Mouse (Mus musculus) forebrain, embryonic 10.5 days (tissue): ENCODE measurements at regions not wholly inside any gene's neighbourhood (a gene's known extent, or its start where the extent isn't known, plus 50 kb on each side); places are given as distances from the start of the nearest gene placed in this dataset.

Experiments
- DNase-seq: peaks from one replicate; pipeline ENCODE4 v3.0.0-alpha.2; 2017; ENCODE audit warnings: low spot score; ENCODE audit errors: extremely low spot score
- H3K27ac ChIP-seq: fragments of 300-500 bp; sonication (generic); 2 replicates; pipeline ENCODE4 v1.5.1; 2016; ENCODE audit warnings: mild to moderate bottlenecking
- H3K27me3 ChIP-seq: fragments of 300-500 bp; sonication (generic); 2 replicates; pipeline ENCODE4 v1.6.1; 2016; ENCODE audit warnings: mild to moderate bottlenecking; ENCODE audit not compliant: poor library complexity, severe bottlenecking
- H3K36me3 ChIP-seq: fragments of 300-500 bp; sonication (generic); replicated peaks from 2 replicates; pipeline ENCODE4 v1.6.1; 2016; ENCODE audit warnings: mild to moderate bottlenecking, moderate library complexity
- H3K4me1 ChIP-seq: fragments of 300-500 bp; sonication (generic); 2 replicates; pipeline ENCODE4 v1.6.1; 2016
- H3K4me3 ChIP-seq: fragments of 300-500 bp; sonication (generic); 2 replicates; pipeline ENCODE4 v1.5.1; 2016; ENCODE audit warnings: mild to moderate bottlenecking, moderate library complexity
- H3K9me3 ChIP-seq: fragments of 300-500 bp; sonication (generic); 2 replicates; pipeline ENCODE4 v1.6.1; 2016; ENCODE audit warnings: mild to moderate bottlenecking, moderate library complexity
- WGBS: fragments of 180-500 bp; shearing (Covaris S2); methylation state at CpG from one replicate; pipeline ENCODE4 v1.1.7; 2016; 5-methylcytosine and 5-hydroxymethylcytosine counted together

DNA sequence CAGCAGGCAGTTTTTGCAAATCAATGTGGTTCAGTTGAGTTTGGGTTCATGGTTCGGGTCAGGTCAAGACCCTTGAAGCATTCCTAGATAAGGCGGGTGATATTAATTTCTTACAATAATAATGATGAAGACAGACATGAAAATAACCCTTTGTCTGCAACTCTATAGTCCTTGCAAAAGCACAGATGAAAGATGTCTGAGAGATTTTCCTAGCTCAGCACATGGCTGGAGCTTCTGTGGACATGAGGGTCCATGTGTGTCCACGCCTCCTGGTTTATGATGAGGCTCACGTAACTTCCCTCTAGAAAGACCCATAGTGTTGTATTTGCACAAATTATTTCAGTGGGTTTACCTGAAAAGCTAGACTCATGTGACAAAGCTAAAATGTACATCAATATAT is 168.8 kb downstream of the Sox11 start:
- H3K4me3 ChIP-seq, result no peak overlapping the region
- WGBS, result 77% methylated on average over 4 of the region's 4 CpGs
- DNase-seq, result no peak

DNA sequence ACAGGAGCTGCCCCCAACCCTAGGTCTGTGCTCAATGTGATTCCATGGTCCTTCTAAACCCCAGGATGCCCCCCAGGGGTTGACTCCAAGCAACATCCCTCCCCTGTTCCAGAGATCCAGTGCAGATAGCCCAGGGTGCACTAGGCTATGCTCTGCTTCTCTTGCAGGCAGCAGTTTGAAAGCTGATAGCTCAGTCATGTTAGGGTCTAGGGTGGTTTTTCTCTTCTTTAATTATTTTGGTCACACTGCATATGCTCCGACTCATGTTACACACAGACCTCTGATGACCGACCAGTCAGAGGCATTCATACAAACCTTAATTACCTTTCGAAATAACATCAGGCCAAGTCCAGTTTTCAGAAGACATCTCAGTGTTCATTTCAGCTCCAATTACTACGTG is 169.2 kb downstream of the Sox11 start:
- Histone ChIP-seq H3K4me1 (0 out of 2 replicates have a peak, but pooled peaks cover 10% of the 10 kb centered on the region), H3K4me3 (no peak overlapping the region), H3K27me3 (no peaks in the 10 kb centered on the region), H3K27ac (peak overlapping the region; percentile 59; the same call in 1 of the 2 replicates), H3K36me3 (no peaks in the 10 kb centered on the region), H3K9me3 (peaks cover 4% of the 10 kb centered on the region; the same call in 1 of the 2 replicates)
- DNase-seq, result no peak
- WGBS, result 66% methylated on average over 4 of the region's 4 CpGs

More for the DNA sequence above, 168.8 kb downstream of the Sox11 start:
- no peaks in the 10 kb centered on the region for H3K36me3 ChIP-seq
- H3K9me3 ChIP-seq, result peaks cover 4% of the 10 kb centered on the region; the same call in 1 of the 2 replicates
- H3K4me1 ChIP-seq, result 0 out of 2 replicates have a peak, but pooled peaks cover 10% of the 10 kb centered on the region
- no peak overlapping the region for H3K27ac ChIP-seq
- H3K27me3 ChIP-seq, result no peaks in the 10 kb centered on the region

DNA sequence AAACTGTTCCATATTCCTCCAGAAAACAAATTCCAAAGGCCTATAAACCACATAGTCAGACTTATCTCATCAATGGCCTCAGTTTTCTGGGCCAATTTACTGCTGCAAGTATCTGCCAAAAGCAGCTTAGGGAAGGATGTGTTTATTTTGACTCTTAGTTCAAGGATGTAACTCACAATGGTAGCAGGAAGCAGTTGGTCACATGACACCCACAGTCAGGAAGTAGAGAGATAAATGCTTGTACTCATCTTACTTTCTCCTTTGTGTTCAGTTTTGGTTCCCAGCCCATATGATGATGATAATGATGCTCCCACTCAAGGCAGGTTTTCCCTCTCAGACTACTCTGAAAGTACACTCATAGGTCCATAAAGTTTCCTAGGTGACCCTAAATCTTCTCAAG is 170.8 kb downstream of the Sox11 start:
- no peaks in the 10 kb centered on the region for H3K9me3 ChIP-seq
- no peak overlapping the region for H3K4me3 ChIP-seq
- H3K36me3 ChIP-seq, result no peaks in the 10 kb centered on the region
- 0 out of 2 replicates have a peak, but pooled peaks cover 10% of the 10 kb centered on the region for H3K4me1 ChIP-seq
- no peak overlapping the region for H3K27ac ChIP-seq
- DNase-seq, result no peak
- H3K27me3 ChIP-seq, result no peaks in the 10 kb centered on the region

DNA sequence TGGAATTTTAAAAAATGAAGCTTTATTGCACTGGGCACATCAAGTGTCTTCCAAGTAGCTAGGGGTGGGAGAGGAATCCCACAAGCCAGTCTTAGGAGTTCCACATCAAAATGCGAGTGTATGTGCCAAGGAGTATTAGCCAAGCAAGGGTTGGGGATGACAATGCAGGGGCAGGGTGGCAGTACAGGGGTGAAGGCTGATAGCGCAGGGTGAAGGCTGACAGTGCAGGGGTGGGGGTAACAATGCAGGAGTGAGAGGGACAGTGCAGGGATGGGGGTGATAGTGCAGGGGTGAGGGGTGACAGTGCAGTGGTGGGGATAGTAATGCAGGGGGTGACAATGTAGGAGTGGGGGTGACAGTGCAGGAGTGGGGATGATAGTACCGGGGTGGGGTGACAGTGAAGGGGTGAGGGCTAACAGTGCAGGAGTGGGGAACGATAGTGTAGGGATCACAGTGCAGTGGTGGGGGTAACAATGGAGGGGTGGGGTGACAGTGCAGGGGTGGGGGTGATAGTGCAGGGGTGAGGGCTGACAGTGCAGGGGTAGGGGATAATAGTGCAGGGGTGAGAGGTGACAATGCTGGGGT is 177.4 kb downstream of the Sox11 start:
- Histone ChIP-seq H3K4me3 (no peak overlapping the region), H3K9me3 (no peaks in the 10 kb centered on the region), H3K27ac (0 out of 2 replicates have a peak overlapping the region, but pooled peaks have one; percentile 4), H3K4me1 (peaks cover 7% of the 10 kb centered on the region), H3K36me3 (no peaks in the 10 kb centered on the region), H3K27me3 (no peaks in the 10 kb centered on the region)
- WGBS, result 91% methylated on average over 4 of the region's 4 CpGs
- DNase-seq, result no peak

DNA sequence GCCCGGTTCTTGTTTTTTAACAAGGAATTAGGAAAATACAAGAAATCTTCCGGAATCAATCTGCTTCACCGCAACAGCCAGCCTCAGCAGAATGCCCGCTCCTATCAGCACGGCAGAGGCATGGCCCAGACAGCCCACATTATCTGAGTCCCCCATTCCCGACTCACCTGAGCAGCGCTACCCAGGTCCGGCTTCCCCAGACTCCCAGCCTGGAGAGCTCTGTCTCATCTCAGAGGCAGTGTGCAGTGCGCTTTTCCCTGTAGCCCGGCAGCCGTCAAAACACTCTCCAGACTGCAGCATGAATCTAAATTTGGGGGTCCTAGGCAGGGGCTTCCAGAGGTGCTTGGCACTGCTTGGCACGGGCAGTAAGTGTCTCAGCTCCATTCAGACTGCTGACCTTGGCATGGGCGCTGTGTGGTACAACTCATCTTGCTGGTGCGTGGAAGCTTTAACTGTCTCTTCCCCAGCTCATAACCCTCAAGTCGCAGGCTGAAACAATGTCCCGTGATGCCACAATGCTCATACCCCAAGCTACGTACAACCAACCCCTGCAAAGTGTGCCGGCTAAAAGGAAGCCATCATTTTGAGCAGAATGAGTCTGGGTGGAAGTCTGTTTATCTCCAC is 182.2 kb downstream of the Sox11 start:
- no peak overlapping the region for H3K4me3 ChIP-seq
- 84% methylated on average over 18 of the region's 18 CpGs for WGBS
- DNase-seq, result no peak

DNA sequence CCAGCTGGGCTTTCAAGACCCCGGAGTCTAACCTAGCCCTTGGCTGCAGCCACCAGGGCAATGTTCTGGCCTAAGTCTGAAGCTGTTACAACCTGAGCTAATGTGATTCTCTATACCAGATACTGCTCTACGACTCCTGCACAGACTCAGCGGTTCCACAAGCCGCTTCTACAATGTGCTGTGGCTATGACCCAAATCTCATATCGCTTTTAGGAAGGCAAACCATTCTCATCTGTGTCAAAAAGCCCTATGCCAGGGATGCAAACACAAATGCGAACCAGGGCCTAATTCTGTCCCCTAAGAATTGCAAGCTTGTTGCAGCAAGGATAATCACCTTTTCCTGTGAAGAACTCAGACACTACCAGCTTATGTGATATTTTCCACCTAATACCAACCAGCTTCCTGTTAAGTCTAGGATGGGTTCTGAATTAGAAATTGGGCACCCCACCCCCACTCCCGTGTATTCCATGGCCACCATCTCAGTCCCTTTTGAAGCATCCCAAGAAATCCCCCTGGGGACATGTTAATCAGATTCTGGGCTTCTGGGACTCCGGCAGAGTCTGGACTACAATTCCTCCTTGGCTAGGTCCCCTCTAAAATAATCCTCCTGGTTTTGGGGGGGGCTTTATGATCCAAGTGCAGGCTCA is 182.8 kb downstream of the Sox11 start:
- no peak for DNase-seq
- H3K4me3 ChIP-seq, result no peak overlapping the region
- no peaks in the 10 kb centered on the region for H3K27me3 ChIP-seq
- no peaks in the 10 kb centered on the region; the same call in 1 of the 2 replicates for H3K9me3 ChIP-seq
- no peaks in the 10 kb centered on the region for H3K36me3 ChIP-seq
- WGBS, result 75% methylated on average over 8 of the region's 8 CpGs
- H3K27ac ChIP-seq, result peak overlapping the region; percentile 66
- H3K4me1 ChIP-seq, result peaks cover 43% of the 10 kb centered on the region

More for the DNA sequence above, 182.2 kb downstream of the Sox11 start:
- H3K27ac ChIP-seq, result peak overlapping the region; percentile 66
- no peaks in the 10 kb centered on the region; the same call in 1 of the 2 replicates for H3K9me3 ChIP-seq
- H3K27me3 ChIP-seq, result no peaks in the 10 kb centered on the region
- H3K36me3 ChIP-seq, result no peaks in the 10 kb centered on the region
- H3K4me1 ChIP-seq, result peaks cover 37% of the 10 kb centered on the region

DNA sequence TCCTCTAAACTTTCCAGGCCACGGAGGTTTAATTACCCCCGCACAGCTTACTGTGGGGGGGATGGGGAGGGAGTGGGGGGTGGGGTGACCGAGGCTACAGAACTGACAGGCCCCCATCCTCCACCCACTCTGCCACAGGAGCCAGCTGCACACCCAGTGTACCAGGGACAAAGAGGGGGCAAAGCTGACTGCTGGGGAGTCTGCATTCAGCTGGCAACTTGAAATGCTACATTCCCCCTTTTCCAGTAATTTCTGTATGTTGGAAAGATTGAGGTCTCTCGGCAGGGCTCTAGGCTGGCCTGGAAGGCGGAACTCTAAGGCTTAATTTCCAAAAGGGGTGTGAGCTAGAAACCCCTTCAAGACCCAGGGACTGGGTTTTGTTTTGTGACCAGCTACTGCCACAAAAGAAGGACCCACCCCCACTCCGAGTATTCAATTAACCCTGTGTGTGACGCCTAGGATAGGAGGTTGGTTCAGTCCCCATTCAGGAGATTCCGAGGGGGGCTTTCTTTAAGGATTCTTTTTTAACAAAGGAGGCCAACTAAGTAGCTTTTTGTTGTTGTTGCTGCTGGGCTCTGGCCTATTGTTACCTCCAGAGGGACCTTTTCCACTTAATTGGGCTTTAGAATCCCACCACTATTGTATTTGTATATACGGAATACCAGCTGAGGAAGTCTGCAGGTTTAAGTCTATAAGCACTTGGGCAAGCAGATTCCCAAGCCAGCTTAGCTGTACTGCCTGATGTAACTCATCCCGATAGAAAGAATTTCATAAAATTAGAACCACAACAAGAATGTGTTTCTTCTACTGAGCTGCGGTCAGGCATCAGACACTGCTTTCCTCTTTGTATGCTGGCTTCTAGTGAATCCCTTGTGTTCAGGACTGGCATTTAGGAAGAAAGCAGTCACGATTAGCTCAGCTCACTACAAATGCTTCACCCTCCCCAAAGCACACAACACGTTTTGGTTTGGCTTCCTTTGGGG is 191.2 kb downstream of the Sox11 start:
- peaks cover 70% of the 10 kb centered on the region for H3K4me1 ChIP-seq
- H3K9me3 ChIP-seq, result no peaks in the 10 kb centered on the region
- H3K27me3 ChIP-seq, result peaks cover 24% of the 10 kb centered on the region
- no peaks in the 10 kb centered on the region for H3K36me3 ChIP-seq
- peak; percentile 81 for DNase-seq
- H3K27ac ChIP-seq, result peak overlapping the region; percentile 89
- peak overlapping the region; percentile 33 for H3K4me3 ChIP-seq
- WGBS, result 5% methylated on average over 13 of the region's 13 CpGs

DNA sequence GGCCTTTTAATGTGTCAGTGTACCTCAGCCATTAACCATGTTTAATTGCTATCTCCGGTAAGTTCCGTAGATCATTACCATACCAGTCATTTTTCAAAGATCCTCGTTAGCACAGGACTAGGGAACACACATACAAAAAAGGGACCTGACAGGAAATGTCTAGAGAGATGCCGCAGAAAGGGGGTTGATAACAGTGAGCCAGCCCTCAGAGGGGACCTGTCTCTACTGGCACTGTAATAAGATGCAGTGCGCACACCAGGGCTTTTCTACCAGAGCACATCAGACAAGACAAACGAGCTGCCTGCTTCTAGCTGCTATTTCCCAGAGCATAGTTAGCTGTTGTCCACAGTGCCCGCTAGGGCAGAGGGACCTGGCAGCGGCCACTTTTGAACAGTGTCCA is 199.1 kb downstream of the Sox11 start:
- WGBS, result 83% methylated on average over 8 of the region's 8 CpGs
- H3K4me3 ChIP-seq, result no peak overlapping the region
- H3K27ac ChIP-seq, result 0 out of 2 replicates have a peak overlapping the region, but pooled peaks have one; percentile 0
- no peaks in the 10 kb centered on the region for H3K9me3 ChIP-seq
- peaks cover 48% of the 10 kb centered on the region for H3K4me1 ChIP-seq
- DNase-seq, result no peak
- H3K36me3 ChIP-seq, result no peaks in the 10 kb centered on the region
- H3K27me3 ChIP-seq, result peaks cover 14% of the 10 kb centered on the region

DNA sequence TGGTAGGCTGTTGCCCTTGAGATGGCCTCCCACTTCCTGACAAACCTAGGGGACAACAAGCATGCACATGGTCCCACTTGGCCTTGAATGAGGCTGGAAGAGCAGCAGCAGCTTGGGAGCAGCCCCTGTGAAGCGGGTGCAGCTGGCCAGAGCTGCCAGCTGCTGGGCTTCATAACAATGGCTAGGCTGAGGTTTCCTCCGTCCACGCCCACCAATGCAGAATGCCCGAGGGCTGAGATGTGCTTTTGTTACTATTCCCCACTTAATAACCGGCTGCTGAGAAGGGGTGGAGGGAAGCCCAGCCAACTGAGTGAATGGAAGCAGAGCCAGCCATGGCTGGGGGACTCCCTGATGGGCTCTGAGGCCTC is 202.1 kb downstream of the Sox11 start:
- H3K36me3 ChIP-seq, result no peaks in the 10 kb centered on the region
- no peaks in the 10 kb centered on the region for H3K9me3 ChIP-seq
- peak overlapping the region; percentile 27; the same call in 1 of the 2 replicates for H3K4me3 ChIP-seq
- H3K4me1 ChIP-seq, result peaks cover 77% of the 10 kb centered on the region
- H3K27ac ChIP-seq, result peak overlapping the region; percentile 92
- peaks cover 6% of the 10 kb centered on the region; the same call in 1 of the 2 replicates for H3K27me3 ChIP-seq
- 7% methylated on average over 5 of the region's 5 CpGs for WGBS
- DNase-seq, result peak; percentile 77

DNA sequence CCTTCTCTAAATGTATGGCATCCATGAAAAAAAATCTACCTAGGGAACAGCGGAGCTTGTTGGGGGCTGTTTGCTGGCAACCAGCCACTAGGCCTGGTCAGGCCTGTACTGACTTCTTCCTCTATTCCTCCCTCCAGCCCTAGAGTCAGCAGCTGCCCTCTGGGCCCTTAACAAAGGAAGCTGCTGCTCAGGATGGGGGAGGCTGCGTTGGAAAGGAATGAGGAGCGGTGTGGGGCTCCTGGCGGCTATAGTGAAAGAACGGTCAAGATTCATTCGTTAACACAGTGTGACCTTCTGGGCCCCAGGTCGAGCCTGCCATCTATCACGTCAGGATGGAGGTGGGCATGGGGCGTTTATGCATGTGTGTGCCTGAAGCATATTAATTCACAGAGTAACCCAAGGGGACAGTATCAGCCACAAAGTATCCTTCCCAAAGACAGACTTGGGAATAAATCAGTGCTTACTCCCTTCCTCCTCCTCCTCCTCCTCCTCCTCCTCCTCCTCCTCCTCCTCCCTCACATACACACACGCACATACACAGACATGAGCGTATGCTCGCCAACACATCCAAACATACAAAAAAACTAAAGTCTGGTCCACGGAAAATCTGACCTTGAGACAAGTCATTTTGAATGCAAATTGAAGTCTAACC is 202.6 kb downstream of the Sox11 start:
- no peaks in the 10 kb centered on the region for H3K36me3 ChIP-seq
- H3K4me1 ChIP-seq, result peaks cover 81% of the 10 kb centered on the region
- DNase-seq, result peak; percentile 45
- peaks cover 2% of the 10 kb centered on the region; the same call in 1 of the 2 replicates for H3K27me3 ChIP-seq
- no peaks in the 10 kb centered on the region for H3K9me3 ChIP-seq
- peak overlapping the region; percentile 92 for H3K27ac ChIP-seq
- H3K4me3 ChIP-seq, result peak overlapping the region; percentile 27
- WGBS, result 14% methylated on average over 10 of the region's 13 CpGs

DNA sequence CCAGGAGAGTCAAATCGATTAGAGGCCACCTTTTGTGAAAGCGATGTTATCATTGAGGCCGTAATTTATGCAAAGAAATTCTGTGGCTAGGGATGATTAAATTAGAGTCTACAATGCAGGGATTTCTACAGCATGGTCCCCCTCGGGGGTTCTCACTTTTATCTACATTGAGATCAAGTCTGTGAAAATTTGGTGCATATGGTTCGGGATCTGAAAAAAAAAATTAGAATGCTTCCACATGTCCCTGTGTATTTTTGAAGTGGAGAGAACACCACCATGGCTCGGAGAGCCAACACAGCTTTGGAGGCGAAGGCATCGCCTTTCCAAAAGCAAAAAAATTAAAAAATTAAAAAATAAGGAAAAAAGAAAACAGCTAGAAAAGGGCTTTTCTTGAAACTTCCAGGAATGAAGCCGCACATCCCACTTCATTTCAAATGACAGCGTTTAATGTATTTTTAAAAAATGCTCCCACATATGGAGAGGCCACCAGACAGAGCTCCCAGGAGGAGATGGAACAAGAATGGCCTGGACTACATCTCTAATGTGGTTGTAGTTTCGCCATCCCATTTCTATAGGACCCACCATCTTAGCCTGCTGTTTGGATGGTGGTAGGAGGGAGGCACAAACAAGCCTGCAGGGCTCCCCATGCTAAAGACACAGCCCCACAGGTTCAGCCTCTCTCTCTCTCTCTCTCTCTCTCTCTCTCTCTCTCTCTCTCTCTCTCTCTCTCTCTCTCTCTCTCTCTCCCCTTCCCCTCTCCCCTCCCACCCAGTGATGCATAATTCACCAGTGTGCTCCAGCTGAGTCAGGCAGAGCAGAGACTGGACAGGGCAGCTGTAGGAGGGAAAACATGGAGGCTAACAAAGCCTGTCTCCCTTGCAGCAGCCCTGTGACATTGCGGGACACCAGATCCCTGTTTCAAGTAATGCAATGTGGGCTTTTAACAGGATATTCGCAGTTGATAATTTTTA is 203.4 kb downstream of the Sox11 start:
- H3K9me3 ChIP-seq, result no peaks in the 10 kb centered on the region
- DNase-seq, result peak; percentile 37
- no peaks in the 10 kb centered on the region; the same call in 1 of the 2 replicates for H3K27me3 ChIP-seq
- no peaks in the 10 kb centered on the region for H3K36me3 ChIP-seq
- peak overlapping the region; percentile 92 for H3K27ac ChIP-seq
- WGBS, result 74% methylated on average over 13 of the region's 13 CpGs
- peak overlapping the region; percentile 27 for H3K4me3 ChIP-seq
- H3K4me1 ChIP-seq, result peaks cover 81% of the 10 kb centered on the region
